In genomic region chr8:94986676-94987075, GRCm38 (mm10) we compare ENCODE assay signal across 10 mouse cellular contexts. TPM values are rescaled to one million over a fixed set of nuclear protein-coding genes. Genes with fewer than 3 reads are reported as not detected.
A peak's percentile ranks its signal among the peaks of the same experiment; 100 is the strongest.
DNase-seq lines count a peak whose midpoint lies in the region; ATAC-seq and TF ChIP-seq lines count a peak whose summit lies in the region.
"Had no signal": no experiment of that assay in that cellular context is flagged by ENCODE, and none has a peak within 500 bp of the region (broad histone marks: within the 10 kb centered on the region; RNA-seq: fewer than 3 reads in every experiment).

No protein-coding gene starts in this region.

- peak; percentile 64 to 71 for DNase-seq in frontal cortex, postnatal 10 days (ENCODE audit: low spot score in 2 of 2)
- DNase-seq in frontal cortex, postnatal 25 days (ENCODE audit: low spot score in 2 of 2) = no peak
- peak; percentile 58 to 78 for DNase-seq in spleen, postnatal 10 days (ENCODE audit: low spot score in 2 of 2)
- DNase-seq in spleen, adult 18-20 months = no peak
- DNase-seq in ovary, postnatal 14 days (ENCODE audit: low spot score) = no peak

- no peak; the same call in 1 of the 2 replicates for ATAC-seq in intestine, postnatal 0 days
- ATAC-seq in midbrain, embryonic 13.5 days = no peak
- ATAC-seq in CD4-positive, CD25-positive, alpha-beta regulatory T cell, adult 4 months = no peak

- peaks cover 6% of the 10 kb centered on the region; the same call in 1 of the 2 replicates for H3K4me1 ChIP-seq in intestine, postnatal 0 days (replicated peaks; ENCODE audit: control insufficient read depth, insufficient read depth, low read length)
- H3K4me1 ChIP-seq in midbrain, embryonic 13.5 days (replicated peaks) = peaks cover 69% of the 10 kb centered on the region

- H3K4me2 ChIP-seq in intestine, postnatal 0 days (replicated peaks; ENCODE audit: low read depth) = 0 out of 2 replicates have a peak overlapping the region, but pooled peaks have one; percentile 9
- H3K4me2 ChIP-seq in midbrain, embryonic 13.5 days (replicated peaks) = peak overlapping the region; percentile 7; the same call in 1 of the 2 replicates
- H3K4me2 ChIP-seq: embryonic facial prominence, embryonic 12.5 days; limb, embryonic 15.5 days had no signal

- no peaks in the 10 kb centered on the region for H3K9me3 ChIP-seq in intestine, postnatal 0 days (ENCODE audit: control insufficient read depth)
- no peaks in the 10 kb centered on the region for H3K9me3 ChIP-seq in midbrain, embryonic 13.5 days
- H3K9me3 ChIP-seq: embryonic facial prominence, embryonic 12.5 days; limb, embryonic 15.5 days had no signal

- no peak overlapping the region for H3K4me3 ChIP-seq in intestine, postnatal 0 days (ENCODE audit: low read depth, low read length)
- H3K4me3 ChIP-seq in midbrain, embryonic 13.5 days (replicated peaks) = no peak overlapping the region
- H3K4me3 ChIP-seq: embryonic facial prominence, embryonic 12.5 days; limb, embryonic 15.5 days had no signal

- 50% methylated on average over 5 of the region's 5 CpGs for WGBS in intestine, postnatal 0 days
- 44% methylated on average over 5 of the region's 5 CpGs for WGBS in midbrain, embryonic 13.5 days

- H3K27me3 ChIP-seq in intestine, postnatal 0 days (replicated peaks; ENCODE audit: control insufficient read depth, insufficient read depth, low read length) = no peaks in the 10 kb centered on the region
- no peaks in the 10 kb centered on the region for H3K27me3 ChIP-seq in midbrain, embryonic 13.5 days
- H3K27me3 ChIP-seq: embryonic facial prominence, embryonic 12.5 days; limb, embryonic 15.5 days had no signal

- no peak for TF ChIP-seq CTCF in intestine, postnatal 0 days (IDR thresholded peaks at IDR 0.05; ENCODE audit: low read depth)

- H3K27ac ChIP-seq in intestine, postnatal 0 days (ENCODE audit: low read depth, low read length) = no peak overlapping the region
- H3K27ac ChIP-seq in midbrain, embryonic 13.5 days = no peak overlapping the region
- H3K27ac ChIP-seq: embryonic facial prominence, embryonic 12.5 days; limb, embryonic 15.5 days had no signal

- H3K9ac ChIP-seq in intestine, postnatal 0 days (ENCODE audit: low read depth, low read length) = no peak overlapping the region
- no peak overlapping the region for H3K9ac ChIP-seq in midbrain, embryonic 13.5 days (replicated peaks)
- H3K9ac ChIP-seq: embryonic facial prominence, embryonic 12.5 days; limb, embryonic 15.5 days had no signal

- H3K36me3 ChIP-seq in intestine, postnatal 0 days (ENCODE audit: control insufficient read depth, insufficient read depth) = no peaks in the 10 kb centered on the region
- no peaks in the 10 kb centered on the region for H3K36me3 ChIP-seq in midbrain, embryonic 13.5 days
- H3K36me3 ChIP-seq: embryonic facial prominence, embryonic 12.5 days; limb, embryonic 15.5 days had no signal

RNA-seq across cellular contexts. Expression of gene Adgrg1, which starts 12.1 kb away (rescaled TPM):
- polyA plus RNA-seq in intestine, postnatal 0 days (2015; fragmentation: Nextera tagmentation; extraction: Ambion mirVana) = 22.3 and 22.7 TPM in 2 replicates
- 189 and 212 TPM in 2 replicates for polyA plus RNA-seq in midbrain, embryonic 13.5 days (2015; fragmentation: Nextera tagmentation; extraction: Ambion mirVana)
- 1 to 10 TPM; 4.6 to 8.4 TPM for polyA plus RNA-seq in CD4-positive, CD25-positive, alpha-beta regulatory T cell, adult 4 months (2017; shearing (Covaris generic))

RNA-seq across cellular contexts. Expression of gene Adgrg3, which starts 30.8 kb away (rescaled TPM):
- polyA plus RNA-seq in intestine, postnatal 0 days (2015; fragmentation: Nextera tagmentation; extraction: Ambion mirVana) = 4.2 and 4.7 TPM in 2 replicates
- polyA plus RNA-seq in midbrain, embryonic 13.5 days (2015; fragmentation: Nextera tagmentation; extraction: Ambion mirVana) = 0.96 and 1.3 TPM in 2 replicates
- polyA plus RNA-seq in CD4-positive, CD25-positive, alpha-beta regulatory T cell, adult 4 months (2017; shearing (Covaris generic)) = under 1 TPM in 1 of 2 experiments, not detected in 1; 0.51 TPM

Comparison
In these comparisons a context has a peak if more than half of its experiments do, and no peak if none do; other contexts are left out.
1. DNase-seq: peak in frontal cortex, postnatal 10 days (2 of 2) and spleen, postnatal 10 days (2 of 2); none in frontal cortex, postnatal 25 days (0 of 2), spleen, adult 18-20 months (0 of 2) and ovary, postnatal 14 days (single experiment).